ENCODE assay signal across 29 mouse cellular contexts in genomic region chr9:77258265-77258664, GRCm38 (mm10).
"Had no signal": no experiment of that assay in that cellular context is flagged by ENCODE, and none has a peak within 500 bp of the region (broad histone marks: within the 10 kb centered on the region; RNA-seq: fewer than 3 reads in every experiment).

No protein-coding gene starts in this region.

- H3K9ac ChIP-seq: embryonic facial prominence, embryonic 12.5 days; embryonic facial prominence, embryonic 13.5 days; embryonic facial prominence, embryonic 15.5 days; forebrain, embryonic 12.5 days; forebrain, embryonic 13.5 days; forebrain, embryonic 15.5 days; forebrain, postnatal 0 days had no signal

- H3K27ac ChIP-seq: embryonic facial prominence, embryonic 10.5 days; embryonic facial prominence, embryonic 12.5 days; embryonic facial prominence, embryonic 13.5 days; embryonic facial prominence, embryonic 15.5 days; forebrain, embryonic 10.5 days; forebrain, embryonic 12.5 days; forebrain, embryonic 13.5 days; forebrain, embryonic 15.5 days; gastrocnemius, adult 2 months had no signal

- ATAC-seq: forebrain, embryonic 13.5 days; forebrain, embryonic 14.5 days; forebrain, embryonic 15.5 days; forebrain, embryonic 16.5 days; forebrain, postnatal 0 days had no signal

- H3K4me1 ChIP-seq: embryonic facial prominence, embryonic 10.5 days; embryonic facial prominence, embryonic 12.5 days; embryonic facial prominence, embryonic 13.5 days; embryonic facial prominence, embryonic 15.5 days; forebrain, embryonic 10.5 days; forebrain, embryonic 12.5 days; forebrain, embryonic 13.5 days; forebrain, embryonic 15.5 days had no signal

- DNase-seq: cerebellum, adult 18-20 months; cerebellum, adult 2 months; cerebellum, adult 8-10 months; cerebellum, adult 9-10 months; cerebellum, adult 9-11 months; cerebellum, postnatal 10 days; cerebellum, postnatal 14 days; cerebellum, postnatal 25 days; cerebellum, postnatal 36 days; embryo, embryonic 11 days; forebrain, postnatal 0 days; gastrocnemius, adult 2 months; gastrocnemius, postnatal 10 days; gastrocnemius, postnatal 14 days; gastrocnemius, postnatal 25 days; gastrocnemius, postnatal 36 days; heart, adult 11 months; heart, adult 18-20 months had no signal

- H3K27me3 ChIP-seq: embryonic facial prominence, embryonic 12.5 days; embryonic facial prominence, embryonic 13.5 days; embryonic facial prominence, embryonic 15.5 days; forebrain, embryonic 12.5 days; forebrain, embryonic 13.5 days; forebrain, embryonic 15.5 days had no signal

- H3K4me2 ChIP-seq: embryonic facial prominence, embryonic 12.5 days; embryonic facial prominence, embryonic 13.5 days; embryonic facial prominence, embryonic 15.5 days; forebrain, embryonic 12.5 days; forebrain, embryonic 13.5 days; forebrain, embryonic 15.5 days had no signal

- H3K4me3 ChIP-seq: embryonic facial prominence, embryonic 10.5 days; embryonic facial prominence, embryonic 12.5 days; embryonic facial prominence, embryonic 13.5 days; embryonic facial prominence, embryonic 15.5 days; erythroblast, embryonic 14.5 days; forebrain, embryonic 10.5 days; forebrain, embryonic 12.5 days; forebrain, embryonic 13.5 days; forebrain, embryonic 15.5 days; gastrocnemius, adult 2 months had no signal

- H3K36me3 ChIP-seq: embryonic facial prominence, embryonic 10.5 days; embryonic facial prominence, embryonic 12.5 days; embryonic facial prominence, embryonic 13.5 days; embryonic facial prominence, embryonic 15.5 days; forebrain, embryonic 10.5 days; forebrain, embryonic 12.5 days; forebrain, embryonic 15.5 days had no signal

- H3K9me3 ChIP-seq: embryonic facial prominence, embryonic 10.5 days; embryonic facial prominence, embryonic 12.5 days; embryonic facial prominence, embryonic 13.5 days; embryonic facial prominence, embryonic 15.5 days; forebrain, embryonic 10.5 days; forebrain, embryonic 12.5 days; forebrain, embryonic 13.5 days; forebrain, embryonic 15.5 days had no signal
